Mouse (Mus musculus) erythroid progenitor cell, adult 5-6 weeks (primary cell): ENCODE measurements around the gene Kctd6. TPM values are rescaled to one million over a fixed set of nuclear protein-coding genes. Genes with fewer than 3 reads are reported as not detected.

Source experiments
- ATAC-seq: replicated peaks from 2 replicates; pipeline ENCODE4 v1.8.0; 2016; ENCODE audit warnings: moderate number of reproducible peaks, mild to moderate bottlenecking, moderate TSS enrichment, inconsistent platforms; ENCODE audit not compliant: poor library complexity, low FRiP score, severe bottlenecking
- total RNA-seq, 2 experiments: library from RNA; stranded (forward) in 1 of 2; stranded (reverse) in 1 of 2; fragments of 150-400 nt in 1 of 2; fragments of 186-747, 209-891 nt in 1 of 2; gene quantifications; 2 replicates each; pipeline versions ENCODE4 v1.2.3 to v1.2.4; 2015 to 2017; ENCODE audit warnings: low replicate concordance in 2 of 2

Kctd6 gene
- total RNA-seq, 2 experiments from 2014 or later: 4.7 to 8.8 TPM

GRCm38 (mm10) chr14:8209896-8210295 is 4.0 kb upstream of the Kctd6 start:
- no peak for ATAC-seq

GRCm38 (mm10) chr14:8212996-8213395 is 944 bp upstream of the Kctd6 start:
- no peak for ATAC-seq

GRCm38 (mm10) chr14:8214299-8215207 is 613 bp downstream of the Kctd6 start:
- peak; percentile 36 for ATAC-seq

- no peak for ATAC-seq
These were observed 1.4 kb downstream of the Kctd6 start for GRCm38 (mm10) chr14:8215208-8215778.

- no peak for ATAC-seq
These were observed 2.2 kb downstream of the Kctd6 start for GRCm38 (mm10) chr14:8216100-8216499.

- no peak for ATAC-seq
These were observed 4.3 kb downstream of the Kctd6 start for GRCm38 (mm10) chr14:8218238-8218637.

GRCm38 (mm10) chr14:8218730-8219380 is 4.9 kb downstream of the Kctd6 start:
- no peak for ATAC-seq

GRCm38 (mm10) chr14:8219876-8220275 is 5.9 kb downstream of the Kctd6 start:
- ATAC-seq: no peak

- peak; percentile 67 for ATAC-seq
These were observed 6.4 kb downstream of the Kctd6 start for GRCm38 (mm10) chr14:8220306-8220705.

- ATAC-seq: peak; percentile 71
These were observed 7.0 kb downstream of the Kctd6 start for GRCm38 (mm10) chr14:8220912-8221311.

- ATAC-seq: no peak
These were observed 8.6 kb downstream of the Kctd6 start for GRCm38 (mm10) chr14:8222561-8222960.

GRCm38 (mm10) chr14:8223506-8224293 is 9.8 kb downstream of the Kctd6 start:
- peak; percentile 65 for ATAC-seq

GRCm38 (mm10) chr14:8224805-8225204 is 10.9 kb downstream of the Kctd6 start:
- ATAC-seq: no peak

GRCm38 (mm10) chr14:8229367-8230019 is 15.6 kb downstream of the Kctd6 start:
- ATAC-seq: peak; percentile 73

- 0 out of 2 replicates have a peak, but pooled peaks have one; percentile 11 for ATAC-seq
These were observed 18.4 kb downstream of the Kctd6 start for GRCm38 (mm10) chr14:8232155-8232910.

GRCm38 (mm10) chr14:8233252-8233651 is 19.3 kb downstream of the Kctd6 start:
- no peak for ATAC-seq

GRCm38 (mm10) chr14:8241816-8242215 is 27.9 kb downstream of the Kctd6 start:
- no peak for ATAC-seq

- ATAC-seq: no peak
These were observed 28.5 kb downstream of the Kctd6 start for GRCm38 (mm10) chr14:8242388-8242920.
